Mouse (Mus musculus) heart, postnatal 14 days (tissue): ENCODE measurements around the gene Ift81. TPM values are rescaled to one million over a fixed set of nuclear protein-coding genes. Genes with fewer than 3 reads are reported as not detected.
A peak's percentile ranks its signal among the peaks of the same experiment; 100 is the strongest.

Experiments used
- DNase-seq, 2 experiments: peaks; one replicate each; pipeline ENCODE4 v3.0.0; 2021 to 2022
- intact Hi-C: fragments of 180-260 bp; cut with DNase I; formaldehyde crosslinking; loops from one replicate; pipeline ENCODE4 v1.15.1; 2025
- total RNA-seq, 2 experiments: library from RNA; stranded (reverse); gene quantifications; 2 replicates each; pipeline ENCODE4 v1.2.3; 2021

Gene Ift81
- total RNA-seq, 2 experiments from 2014 or later: 49.4 to 58.5 TPM

- intact Hi-C loops: loop anchor here (2.0 kb wide), 1 partner anchor 44 kb away; no protein-coding TSS in a partner anchor
- peak; percentile 93 to 98 for DNase-seq
Observed at GRCm38 (mm10) chr5:122502077-122502941, 112.0 kb downstream of the Ift81 start, which contains the start of gene Atp2a2. Gene Atp2a2 (minus strand): TSS chr5:122502225.

DNA sequence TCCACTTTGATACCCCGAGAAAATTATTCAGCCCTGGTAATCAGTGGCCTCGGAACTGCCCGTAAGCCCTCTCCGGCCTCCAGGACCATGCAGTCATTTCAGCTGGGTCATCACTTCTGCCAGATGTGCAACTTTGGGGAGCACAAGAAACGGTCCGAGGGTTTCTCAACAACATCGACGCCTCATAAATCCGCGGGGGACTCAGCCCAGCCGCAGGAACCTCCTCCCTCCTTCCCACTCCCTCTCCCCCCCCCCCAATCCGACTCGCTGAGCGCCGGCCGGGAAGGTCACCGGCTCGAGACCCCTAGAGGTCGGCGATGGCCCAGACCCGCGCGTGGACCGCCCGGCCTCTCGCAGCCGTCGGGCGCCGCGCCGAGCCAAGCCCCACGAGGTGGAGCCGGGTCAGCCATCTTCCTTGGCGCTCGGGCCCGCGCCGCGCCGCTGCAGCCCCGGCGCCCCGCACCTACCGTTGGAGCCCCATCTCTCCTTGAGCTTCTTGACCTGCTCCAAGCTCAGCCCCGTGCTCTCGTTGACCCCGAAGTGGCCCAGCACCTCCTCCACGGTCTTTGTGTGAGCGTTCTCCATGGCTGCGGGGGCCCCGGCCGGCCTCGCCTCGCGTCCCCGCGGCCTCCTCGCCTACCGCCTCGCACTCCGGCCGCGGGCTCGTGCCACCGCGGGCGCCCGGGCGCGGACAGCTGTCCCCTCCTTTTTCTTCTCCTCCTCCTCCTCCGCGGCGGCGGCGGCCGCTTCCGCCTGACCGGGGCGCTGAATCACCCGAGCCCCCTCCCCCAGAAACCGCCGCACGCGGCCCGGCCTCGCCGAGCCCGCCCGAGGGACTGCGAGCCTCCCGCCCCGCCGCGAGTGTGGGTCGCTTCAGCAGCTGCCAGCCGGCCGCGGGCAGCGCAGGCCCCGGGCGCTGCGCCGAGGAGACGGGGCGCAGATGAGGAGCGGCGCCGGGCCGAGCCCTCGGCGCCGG, 112.9 kb downstream of the Ift81 start:
- peak; percentile 76 for DNase-seq
- intact Hi-C loops: loop anchor here (2.0 kb wide), 1 partner anchor 45 kb away; no protein-coding TSS in a partner anchor

- no peak for DNase-seq
- intact Hi-C loops: no loop called here
Observed at GRCm38 (mm10) chr5:122500563-122500962, 113.8 kb downstream of the Ift81 start.

Other genes with a start within 250 kb of the Ift81 start
- 10 to 100 TPM; 23.1 to 25.6 TPM for gene Gpn3, start 242.6 kb downstream of the Ift81 start, total RNA-seq
- 10 to 100 TPM; 15.1 to 16.5 TPM for gene Fam216a, start 242.2 kb downstream of the Ift81 start, total RNA-seq
- 100 to 1,000 TPM; 104 to 115 TPM for gene Arpc3, start 222.6 kb downstream of the Ift81 start, total RNA-seq
- gene Anapc7, start 192.8 kb downstream of the Ift81 start, total RNA-seq: 10 to 100 TPM; 33.9 to 37.5 TPM
- gene Atp2a2, start 112.3 kb downstream of the Ift81 start, total RNA-seq: 1,000 to 10,000 TPM; 9,386 to 9,784 TPM
- gene P2rx7, start 29.4 kb upstream of the Ift81 start, total RNA-seq: 1 to 10 TPM; 4.0 to 4.3 TPM
- 10 to 100 TPM; 13.5 to 14.1 TPM for gene P2rx4, start 93.0 kb upstream of the Ift81 start, total RNA-seq
- gene Camkk2, start 164.9 kb upstream of the Ift81 start, total RNA-seq: 10 to 100 TPM; 11.4 to 11.7 TPM
- 100 to 1,000 TPM; 162 to 181 TPM for gene Anapc5, start 206.8 kb upstream of the Ift81 start, total RNA-seq
- 10 to 100 TPM; 27.3 to 27.7 TPM for gene Rnf34, start 235.5 kb upstream of the Ift81 start, total RNA-seq